Mouse (Mus musculus): Measurements from ENCODE around the gene Cacna1c. TPM values are rescaled to one million over a fixed set of nuclear protein-coding genes. Genes with fewer than 3 reads are reported as not detected.

The Cacna1c gene
- polyA plus RNA-seq, 1 experiment: 1.0 TPM

DNA sequence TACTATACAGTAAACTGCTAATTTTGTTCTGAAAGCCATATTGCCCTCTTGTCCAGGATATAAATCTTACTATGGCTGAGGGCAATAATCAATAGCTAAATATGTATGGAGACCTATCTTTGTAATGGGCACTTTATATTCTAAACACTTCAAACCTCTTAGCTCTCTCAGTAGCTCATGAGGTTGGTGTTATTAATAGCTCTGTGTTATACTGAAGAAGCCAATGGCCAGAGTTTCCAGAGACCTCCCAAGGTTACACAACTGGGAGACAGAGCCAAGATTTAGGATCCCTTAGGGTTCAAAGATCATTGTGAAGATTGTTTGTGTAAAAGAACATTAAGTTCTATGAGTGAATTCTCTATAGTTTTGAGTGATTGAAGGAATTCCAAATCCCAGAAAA is 30.5 kb downstream of the Cacna1c start:
- no peak overlapping the region for H3K9ac ChIP-seq (ENCODE audit: low read depth, poor library complexity, severe bottlenecking)
- H3K4me3 ChIP-seq (ENCODE audit: low read depth, low read length): no peak overlapping the region
- peaks cover 10% of the 10 kb centered on the region; the same call in 1 of the 2 replicates for H3K9me3 ChIP-seq (replicated peaks; ENCODE audit: control insufficient read depth, insufficient read depth, low read length, poor library complexity, severe bottlenecking)
- H3K27ac ChIP-seq (ENCODE audit: insufficient read depth, low read length): no peak overlapping the region
- no peaks in the 10 kb centered on the region for H3K4me1 ChIP-seq (ENCODE audit: control insufficient read depth, insufficient read depth, low read length)
- H3K27me3 ChIP-seq (ENCODE audit: control insufficient read depth, insufficient read depth, low read length, poor library complexity, severe bottlenecking): no peaks in the 10 kb centered on the region
- no peak for TF ChIP-seq CTCF (IDR thresholded peaks at IDR 0.05; ENCODE audit: low read depth, low read length)
- no peak for TF ChIP-seq POLR2A (IDR thresholded peaks at IDR 0.05; ENCODE audit: insufficient read depth, low read length)
- TF ChIP-seq EP300 (IDR thresholded peaks at IDR 0.05; ENCODE audit: insufficient read depth, low read depth, low read length): no peak
- H3K36me3 ChIP-seq (ENCODE audit: control insufficient read depth, insufficient read depth, low read length, poor library complexity, severe bottlenecking): no peaks in the 10 kb centered on the region

GRCm38 (mm10) chr6:119145109-119145508 is 51.1 kb downstream of the Cacna1c start:
- Histone ChIP-seq H3K4me3 (ENCODE audit: low read depth, low read length) (no peak overlapping the region), H3K9me3 (replicated peaks; ENCODE audit: control insufficient read depth, insufficient read depth, low read length, poor library complexity, severe bottlenecking) (no peaks in the 10 kb centered on the region; the same call in 1 of the 2 replicates), H3K27ac (ENCODE audit: insufficient read depth, low read length) (no peak overlapping the region), H3K36me3 (ENCODE audit: control insufficient read depth, insufficient read depth, low read length, poor library complexity, severe bottlenecking) (no peaks in the 10 kb centered on the region), H3K9ac (ENCODE audit: low read depth, poor library complexity, severe bottlenecking) (no peak overlapping the region), H3K27me3 (ENCODE audit: control insufficient read depth, insufficient read depth, low read length, poor library complexity, severe bottlenecking) (no peaks in the 10 kb centered on the region), H3K4me1 (ENCODE audit: control insufficient read depth, insufficient read depth, low read length) (no peaks in the 10 kb centered on the region)
- TF ChIP-seq POLR2A (IDR thresholded peaks at IDR 0.05; ENCODE audit: insufficient read depth, low read length) (no peak), EP300 (IDR thresholded peaks at IDR 0.05; ENCODE audit: insufficient read depth, low read depth, low read length) (no peak), CTCF (IDR thresholded peaks at IDR 0.05; ENCODE audit: low read depth, low read length) (no peak)

DNA sequence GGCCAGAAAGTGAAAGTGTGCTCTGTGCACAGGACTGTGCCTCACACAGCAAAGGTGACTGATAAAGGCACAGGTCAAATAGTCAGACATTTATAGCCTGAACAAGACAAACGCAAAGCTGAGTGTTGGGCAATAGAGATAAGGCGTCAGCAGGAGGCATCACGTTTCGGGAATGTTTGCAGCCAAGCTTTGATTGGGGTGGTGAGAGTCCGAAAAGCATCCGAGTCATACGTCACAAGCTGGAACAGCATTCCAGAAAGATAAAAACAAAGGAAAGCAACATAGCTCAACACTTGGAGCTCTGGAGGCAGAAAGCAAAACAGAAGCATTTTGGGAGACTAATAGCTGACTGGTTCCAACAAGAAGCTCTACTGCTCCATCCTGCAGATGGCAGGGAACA is 56.7 kb downstream of the Cacna1c start:
- H3K9me3 ChIP-seq (replicated peaks; ENCODE audit: control insufficient read depth, insufficient read depth, low read length, poor library complexity, severe bottlenecking): peaks cover 6% of the 10 kb centered on the region; the same call in 1 of the 2 replicates
- H3K36me3 ChIP-seq (ENCODE audit: control insufficient read depth, insufficient read depth, low read length, poor library complexity, severe bottlenecking): no peaks in the 10 kb centered on the region
- no peak for TF ChIP-seq EP300 (IDR thresholded peaks at IDR 0.05; ENCODE audit: insufficient read depth, low read depth, low read length)
- TF ChIP-seq CTCF (IDR thresholded peaks at IDR 0.05; ENCODE audit: low read depth, low read length): no peak
- no peak for TF ChIP-seq POLR2A (IDR thresholded peaks at IDR 0.05; ENCODE audit: insufficient read depth, low read length)
- no peak overlapping the region for H3K4me3 ChIP-seq (ENCODE audit: low read depth, low read length)
- no peaks in the 10 kb centered on the region for H3K4me1 ChIP-seq (ENCODE audit: control insufficient read depth, insufficient read depth, low read length)
- no peaks in the 10 kb centered on the region for H3K27me3 ChIP-seq (ENCODE audit: control insufficient read depth, insufficient read depth, low read length, poor library complexity, severe bottlenecking)
- H3K9ac ChIP-seq (ENCODE audit: low read depth, poor library complexity, severe bottlenecking): no peak overlapping the region
- no peak overlapping the region for H3K27ac ChIP-seq (ENCODE audit: insufficient read depth, low read length)

GRCm38 (mm10) chr6:119137768-119138167 is 58.5 kb downstream of the Cacna1c start:
- no peak overlapping the region for H3K27ac ChIP-seq (ENCODE audit: insufficient read depth, low read length)
- H3K4me3 ChIP-seq (ENCODE audit: low read depth, low read length): no peak overlapping the region
- no peak overlapping the region for H3K9ac ChIP-seq (ENCODE audit: low read depth, poor library complexity, severe bottlenecking)
- H3K27me3 ChIP-seq (ENCODE audit: control insufficient read depth, insufficient read depth, low read length, poor library complexity, severe bottlenecking): no peaks in the 10 kb centered on the region
- TF ChIP-seq EP300 (IDR thresholded peaks at IDR 0.05; ENCODE audit: insufficient read depth, low read depth, low read length): no peak
- TF ChIP-seq CTCF (IDR thresholded peaks at IDR 0.05; ENCODE audit: low read depth, low read length): no peak
- no peak for TF ChIP-seq POLR2A (IDR thresholded peaks at IDR 0.05; ENCODE audit: insufficient read depth, low read length)
- H3K4me1 ChIP-seq (ENCODE audit: control insufficient read depth, insufficient read depth, low read length): no peaks in the 10 kb centered on the region
- no peaks in the 10 kb centered on the region for H3K36me3 ChIP-seq (ENCODE audit: control insufficient read depth, insufficient read depth, low read length, poor library complexity, severe bottlenecking)
- H3K9me3 ChIP-seq (replicated peaks; ENCODE audit: control insufficient read depth, insufficient read depth, low read length, poor library complexity, severe bottlenecking): peaks cover 6% of the 10 kb centered on the region; the same call in 1 of the 2 replicates

GRCm38 (mm10) chr6:119132863-119133262 is 63.4 kb downstream of the Cacna1c start:
- no peak overlapping the region for H3K4me3 ChIP-seq (ENCODE audit: low read depth, low read length)
- TF ChIP-seq CTCF (IDR thresholded peaks at IDR 0.05; ENCODE audit: low read depth, low read length): no peak
- no peak for TF ChIP-seq EP300 (IDR thresholded peaks at IDR 0.05; ENCODE audit: insufficient read depth, low read depth, low read length)
- no peak for TF ChIP-seq POLR2A (IDR thresholded peaks at IDR 0.05; ENCODE audit: insufficient read depth, low read length)
- H3K27ac ChIP-seq (ENCODE audit: insufficient read depth, low read length): no peak overlapping the region
- H3K9ac ChIP-seq (ENCODE audit: low read depth, poor library complexity, severe bottlenecking): no peak overlapping the region
- no peaks in the 10 kb centered on the region for H3K27me3 ChIP-seq (ENCODE audit: control insufficient read depth, insufficient read depth, low read length, poor library complexity, severe bottlenecking)
- H3K4me1 ChIP-seq (ENCODE audit: control insufficient read depth, insufficient read depth, low read length): no peaks in the 10 kb centered on the region
- no peaks in the 10 kb centered on the region for H3K9me3 ChIP-seq (replicated peaks; ENCODE audit: control insufficient read depth, insufficient read depth, low read length, poor library complexity, severe bottlenecking)
- no peaks in the 10 kb centered on the region for H3K36me3 ChIP-seq (ENCODE audit: control insufficient read depth, insufficient read depth, low read length, poor library complexity, severe bottlenecking)

DNA sequence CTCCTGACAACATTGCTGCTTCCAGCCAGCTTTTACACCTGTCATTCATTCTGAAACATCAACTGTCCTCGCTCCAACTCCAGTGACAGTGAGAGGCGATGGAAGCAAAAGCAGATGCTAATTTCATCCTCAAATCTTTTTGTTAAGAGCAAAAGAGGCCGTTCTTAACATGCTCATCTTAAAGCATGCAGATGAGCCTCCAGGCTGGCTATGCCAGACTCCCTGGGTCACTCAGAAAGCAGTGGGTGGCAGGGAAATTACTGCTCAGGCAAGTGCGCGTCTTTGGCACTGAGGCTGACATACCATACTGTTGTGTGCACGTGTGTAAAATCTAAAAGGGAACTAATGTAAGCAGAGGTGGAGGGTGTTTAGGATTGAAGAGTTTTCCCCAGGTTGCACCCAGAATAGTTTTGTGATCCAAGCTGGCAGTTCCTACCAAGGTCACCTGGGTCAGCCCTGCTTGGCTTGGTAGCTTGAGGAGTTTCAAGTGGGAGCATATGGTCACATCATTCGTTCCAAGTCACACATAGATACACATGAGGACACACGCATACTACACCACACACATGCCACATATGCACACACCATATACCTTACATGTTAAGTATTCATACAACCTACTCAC is 64.0 kb downstream of the Cacna1c start:
- no peaks in the 10 kb centered on the region for H3K36me3 ChIP-seq (ENCODE audit: control insufficient read depth, insufficient read depth, low read length, poor library complexity, severe bottlenecking)

More for the DNA sequence above, 64.0 kb downstream of the Cacna1c start:
- TF ChIP-seq POLR2A (IDR thresholded peaks at IDR 0.05; ENCODE audit: insufficient read depth, low read length) (no peak), EP300 (IDR thresholded peaks at IDR 0.05; ENCODE audit: insufficient read depth, low read depth, low read length) (no peak), CTCF (IDR thresholded peaks at IDR 0.05; ENCODE audit: low read depth, low read length) (no peak)
- no peak overlapping the region for H3K27ac ChIP-seq (ENCODE audit: insufficient read depth, low read length)
- no peak overlapping the region for H3K4me3 ChIP-seq (ENCODE audit: low read depth, low read length)
- H3K9me3 ChIP-seq (replicated peaks; ENCODE audit: control insufficient read depth, insufficient read depth, low read length, poor library complexity, severe bottlenecking): no peaks in the 10 kb centered on the region
- H3K4me1 ChIP-seq (ENCODE audit: control insufficient read depth, insufficient read depth, low read length): no peaks in the 10 kb centered on the region
- no peaks in the 10 kb centered on the region for H3K27me3 ChIP-seq (ENCODE audit: control insufficient read depth, insufficient read depth, low read length, poor library complexity, severe bottlenecking)
- no peak overlapping the region for H3K9ac ChIP-seq (ENCODE audit: low read depth, poor library complexity, severe bottlenecking)

All from ES-Bruce4 (cell line).